Mouse (Mus musculus) CH12.LX (cell line): ENCODE results near the gene Cib2. TPM values are rescaled to one million over a fixed set of nuclear protein-coding genes. Genes with fewer than 3 reads are reported as not detected.
A peak's percentile ranks its signal among the peaks of the same experiment; 100 is the strongest.

Experiments used
- DNase-seq: peaks from one replicate; pipeline ENCODE4 v3.0.0-alpha.2; 2013; ENCODE audit errors: extremely low read depth
- H3K27ac ChIP-seq: 2 replicates; pipeline ENCODE4 v1.5.1; 2012; ENCODE audit warnings: low read depth, mild to moderate bottlenecking, control low read depth, moderate library complexity; ENCODE audit not compliant: insufficient read depth
- H3K27me3 ChIP-seq: replicated peaks from 2 replicates; pipeline ENCODE3; 2012; ENCODE audit warnings: inconsistent platforms
- H3K36me3 ChIP-seq, 2 experiments: replicated peaks in 1 of 2; 2 replicates each; pipeline versions ENCODE3 to v1.6.1; 2012; ENCODE audit warnings: inconsistent platforms in 1 of 2, low read length in 1 of 2, mild to moderate bottlenecking in 1 of 2, mixed read lengths in 1 of 2, moderate library complexity in 1 of 2; ENCODE audit not compliant: control insufficient read depth in 1 of 2, insufficient read depth in 1 of 2
- H3K4me1 ChIP-seq, 2 experiments: 2 replicates each; pipeline ENCODE4 v1.6.1; 2012; ENCODE audit warnings: inconsistent platforms in 1 of 2, moderate library complexity in 1 of 2; ENCODE audit not compliant: insufficient read depth in 2 of 2, control insufficient read depth in 1 of 2
- H3K4me2 ChIP-seq: 2 replicates; pipeline ENCODE4 v1.6.1; 2012; ENCODE audit warnings: low read depth, mild to moderate bottlenecking, control low read depth; ENCODE audit not compliant: poor library complexity, insufficient read depth, severe bottlenecking
- H3K4me3 ChIP-seq, 3 experiments: fragments of 150-350 bp in 1 of 3; sonication (generic) in 1 of 3; replicated peaks in 1 of 3; 2 replicates each; pipeline versions ENCODE3 to v1.5.1; 2011 to 2012; ENCODE audit warnings: low read depth in 2 of 3, low read length in 2 of 3, mild to moderate bottlenecking in 2 of 3, moderate library complexity in 2 of 3, control low read depth in 1 of 3, improper control_type of control experiment in 1 of 3, inconsistent platforms in 1 of 3, mixed read lengths in 1 of 3; ENCODE audit not compliant: poor library complexity in 1 of 3
- H3K79me2 ChIP-seq: replicated peaks from 2 replicates; pipeline ENCODE4 v1.6.1; 2012; ENCODE audit warnings: mild to moderate bottlenecking, moderate library complexity; ENCODE audit not compliant: control insufficient read depth, poor library complexity, insufficient read depth, severe bottlenecking; ENCODE audit errors: extremely low read depth
- H3K9ac ChIP-seq: 2 replicates; pipeline ENCODE4 v1.6.1; 2012; ENCODE audit warnings: low read depth, mild to moderate bottlenecking, control low read depth, moderate library complexity; ENCODE audit not compliant: insufficient read depth
- H3K9me3 ChIP-seq: replicated peaks from 2 replicates; pipeline ENCODE3; 2012; ENCODE audit warnings: low read length, inconsistent platforms, mixed read lengths
- BHLHE40 ChIP-seq: IDR thresholded peaks from 2 replicates; pipeline ENCODE4 v1.6.1; 2011; ENCODE audit warnings: mild to moderate bottlenecking, low read depth, low read length, improper control_type of control experiment
- CHD1 ChIP-seq: IDR thresholded peaks from 2 replicates; pipeline ENCODE4 v1.6.1; 2012; ENCODE audit warnings: low read depth, low read length, improper control_type of control experiment, inconsistent platforms
- CTCF ChIP-seq, 2 experiments: IDR thresholded peaks in 1 of 2; conservative IDR thresholded peaks in 1 of 2; 2 replicates each; pipeline ENCODE4 v1.5.1; 2011 to 2012; ENCODE audit warnings: low read depth in 2 of 2, low read length in 2 of 2, improper control_type of control experiment in 1 of 2, inconsistent platforms in 1 of 2, mild to moderate bottlenecking in 1 of 2, moderate library complexity in 1 of 2
- E2F4 ChIP-seq: IDR thresholded peaks from 2 replicates; pipeline ENCODE4 v1.6.1; 2011; ENCODE audit warnings: low read depth, low read length, improper control_type of control experiment; ENCODE audit not compliant: insufficient replicate concordance
- ELF1 ChIP-seq: IDR thresholded peaks from 2 replicates; pipeline ENCODE4 v1.6.1; 2014; ENCODE audit warnings: low read depth, mild to moderate bottlenecking, inconsistent platforms, low read length, improper control_type of control experiment
- EP300 ChIP-seq: IDR thresholded peaks from 2 replicates; pipeline ENCODE4 v1.6.1; 2011; ENCODE audit warnings: low read length, improper control_type of control experiment
- ETS1 ChIP-seq: conservative IDR thresholded peaks from 2 replicates; pipeline ENCODE4 v1.6.1; 2012; ENCODE audit warnings: low read depth, mild to moderate bottlenecking, inconsistent platforms, low read length, improper control_type of control experiment, moderate library complexity
- GABPA ChIP-seq: IDR thresholded peaks from 2 replicates; pipeline ENCODE4 v1.6.1; 2012; ENCODE audit warnings: low read depth, low read length, improper control_type of control experiment, inconsistent platforms; ENCODE audit not compliant: insufficient replicate concordance
- IRF4 ChIP-seq: IDR thresholded peaks from 2 replicates; pipeline ENCODE4 v1.6.1; 2014; ENCODE audit warnings: low read depth, mild to moderate bottlenecking, inconsistent platforms, low read length, improper control_type of control experiment
- JUN ChIP-seq: IDR thresholded peaks from 2 replicates; pipeline ENCODE4 v1.6.1; 2011; ENCODE audit warnings: low read depth, mild to moderate bottlenecking, low read length, improper control_type of control experiment, moderate library complexity; ENCODE audit not compliant: insufficient read depth
- MAFK ChIP-seq: IDR thresholded peaks from 2 replicates; pipeline ENCODE4 v1.6.1; 2011; ENCODE audit warnings: low read length, improper control_type of control experiment; ENCODE audit not compliant: insufficient replicate concordance
- MAZ ChIP-seq: IDR thresholded peaks from 2 replicates; pipeline ENCODE4 v1.6.1; 2012; ENCODE audit warnings: low read depth, mild to moderate bottlenecking, inconsistent platforms, low read length, improper control_type of control experiment, moderate library complexity
- MEF2A ChIP-seq: IDR thresholded peaks from 2 replicates; pipeline ENCODE4 v1.6.1; 2014; ENCODE audit warnings: low read depth, mild to moderate bottlenecking, inconsistent platforms, low read length, improper control_type of control experiment, borderline replicate concordance
- MXI1 ChIP-seq: IDR thresholded peaks from 2 replicates; pipeline ENCODE4 v1.6.1; 2011; ENCODE audit warnings: mild to moderate bottlenecking, low read depth, low read length, improper control_type of control experiment
- MYC ChIP-seq: IDR thresholded peaks from 2 replicates; pipeline ENCODE4 v1.6.1; 2011; ENCODE audit warnings: low read depth, mild to moderate bottlenecking, improper control_type of control experiment, low read length
- NELFE ChIP-seq: IDR thresholded peaks from 2 replicates; pipeline ENCODE4 v1.6.1; 2011; ENCODE audit warnings: low read depth, low read length, improper control_type of control experiment
- NRF1 ChIP-seq: IDR thresholded peaks from 2 replicates; pipeline ENCODE4 v1.6.1; 2014; ENCODE audit warnings: low read depth, mild to moderate bottlenecking, inconsistent platforms, low read length, improper control_type of control experiment, moderate library complexity
- PAX5 ChIP-seq: IDR thresholded peaks from 2 replicates; pipeline ENCODE4 v1.6.1; 2012; ENCODE audit warnings: low read length, inconsistent platforms, mixed read lengths
- POLR2AphosphoS2 ChIP-seq: IDR thresholded peaks from 2 replicates; pipeline ENCODE4 v1.6.1; 2011; ENCODE audit warnings: low read depth, low read length, improper control_type of control experiment
- RCOR1 ChIP-seq: conservative IDR thresholded peaks from 2 replicates; pipeline ENCODE4 v1.6.1; 2012; ENCODE audit warnings: low read depth, mild to moderate bottlenecking, inconsistent platforms, low read length, improper control_type of control experiment
- SIN3A ChIP-seq: IDR thresholded peaks from 2 replicates; pipeline ENCODE4 v1.6.1; 2012; ENCODE audit warnings: low read length, improper control_type of control experiment, inconsistent platforms
- SMC3 ChIP-seq: IDR thresholded peaks from 2 replicates; pipeline ENCODE4 v1.6.1; 2011; ENCODE audit warnings: low read depth, low read length, improper control_type of control experiment
- TCF12 ChIP-seq: IDR thresholded peaks from 2 replicates; pipeline ENCODE4 v1.6.1; 2014; ENCODE audit warnings: low read depth, mild to moderate bottlenecking, inconsistent platforms, low read length, improper control_type of control experiment
- ZC3H11A ChIP-seq: IDR thresholded peaks from 2 replicates; pipeline ENCODE4 v1.6.1; 2012; ENCODE audit warnings: low read depth, mild to moderate bottlenecking, inconsistent platforms, low read length, improper control_type of control experiment
- ZMIZ1 ChIP-seq: IDR thresholded peaks from 2 replicates; pipeline ENCODE4 v1.6.1; 2012; ENCODE audit warnings: low read depth, mild to moderate bottlenecking, inconsistent platforms, low read length, improper control_type of control experiment
- ZNF384 ChIP-seq: IDR thresholded peaks from 2 replicates; pipeline ENCODE4 v1.6.1; 2012; ENCODE audit warnings: low read depth, low read length, improper control_type of control experiment, inconsistent platforms
- dilution Hi-C: fragments of 300-500 bp; cut with MboI; formaldehyde crosslinking; loops from 2 replicates; pipeline ENCODE4 v1.14.3; 2020; ENCODE audit warnings: low sequenced_read_pairs; ENCODE audit not compliant: extremely low pct_unique_long_range_greater_than_20kb, extremely low pct_ligation_motif_present
- in situ Hi-C: fragments of 300-500 bp; cut with MboI; formaldehyde crosslinking; loops from 3 replicates; pipeline ENCODE4 v1.14.3; 2019; ENCODE audit warnings: low sequenced_read_pairs, low pct_ligation_motif_present, low pct_unique_long_range_greater_than_20kb, mixed read lengths
- polyA plus RNA-seq: library from polyadenylated mRNA; unstranded; fragments of >175 nt; gene quantifications from 2 replicates; pipeline ENCODE4 v1.2.1, GENCODE M21; 2012; ENCODE audit warnings: low read depth; ENCODE audit not compliant: insufficient read length
- total RNA-seq, 2 experiments: library from RNA; depleted of rRNA; stranded (reverse); fragments of 300-350 nt in 1 of 2; fragments of >200 nt in 1 of 2; gene quantifications; 2 replicates each; pipeline ENCODE4 v1.2.3; 2012 to 2014

The Cib2 gene
- total and polyA plus RNA-seq, 3 experiments, result 2.1 to 3.5 (median 3.4) TPM

DNA sequence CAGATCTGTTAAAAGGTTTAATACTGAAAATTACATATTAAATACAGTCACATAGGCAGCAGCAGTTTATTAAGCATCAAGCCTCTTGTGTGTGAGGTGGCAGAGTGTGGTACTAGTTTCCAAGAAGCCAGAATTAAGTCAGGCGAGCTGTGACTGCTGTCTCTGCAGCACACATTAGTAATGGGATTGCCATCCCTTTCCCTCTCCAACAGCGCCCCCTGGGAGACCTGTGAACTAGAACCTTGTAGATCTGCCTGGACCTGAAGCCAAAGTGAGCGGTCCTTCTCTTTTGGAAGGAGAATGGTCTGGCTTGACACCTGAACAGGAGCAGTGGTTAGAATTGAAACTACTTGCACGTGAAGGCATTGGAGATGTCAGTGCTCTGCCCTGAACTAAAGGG lies 44.9 kb upstream of the Cib2 start (continued):
- TF ChIP-seq CHD1 (no peak), NRF1 (no peak), PAX5 (no peak), JUN (no peak), ZMIZ1 (no peak), POLR2AphosphoS2 (peak; percentile 44; the same call in 1 of the 2 replicates), MYC (no peak), ZC3H11A (peak; percentile 46), IRF4 (0 out of 2 replicates have a peak, but pooled peaks have one; percentile 8), MAFK (no peak), MAZ (no peak)
- TF ChIP-seq, all 38 proteins: peak for 9

GRCm38 (mm10) chr9:54604131-54604654 lies 44.2 kb upstream of the Cib2 start:
- peak; percentile 64 for TF ChIP-seq BHLHE40
- no peak for TF ChIP-seq RCOR1
- TF ChIP-seq ELF1, result no peak
- no peak for TF ChIP-seq E2F4
- no peak for TF ChIP-seq GABPA
- TF ChIP-seq SMC3, result no peak
- TF ChIP-seq CTCF (conservative IDR thresholded peaks at IDR 0.05 in 1 of 2, IDR thresholded peaks at IDR 0.05 in 1 of 2; ENCODE audit: low read depth in 2 of 2, low read length in 2 of 2), result no peak
- no peak for TF ChIP-seq NELFE
- peak; percentile 66; the same call in 1 of the 2 replicates for TF ChIP-seq TCF12
- TF ChIP-seq EP300, result peak; percentile 66
- TF ChIP-seq PAX5, result no peak
- peak; percentile 41; the same call in 1 of the 2 replicates for TF ChIP-seq MXI1
- peak; percentile 53 for TF ChIP-seq ETS1
- TF ChIP-seq SIN3A, result peak; percentile 61; the same call in 1 of the 2 replicates
- TF ChIP-seq MEF2A, result peak; percentile 69; the same call in 1 of the 2 replicates
- peak; percentile 75; the same call in 1 of the 2 replicates for TF ChIP-seq POLR2AphosphoS2
- TF ChIP-seq ZNF384, result peak; percentile 91

More at GRCm38 (mm10) chr9:54604131-54604654, 44.2 kb upstream of the Cib2 start:
- H3K9ac ChIP-seq, result no peak overlapping the region
- peak overlapping the region; percentile 85 for H3K27ac ChIP-seq
- peaks cover 15 to 52% of the 10 kb centered on the region in 2 experiments for H3K4me1 ChIP-seq
- no peaks in the 10 kb centered on the region for H3K9me3 ChIP-seq
- in situ Hi-C loops, result loop anchor here (5.0 to 10.0 kb wide), 2 partner anchors 52 to 159 kb away; no protein-coding TSS in a partner anchor
- H3K4me2 ChIP-seq, result no peak overlapping the region
- dilution Hi-C loops, result no loop called here
- H3K27me3 ChIP-seq, result no peaks in the 10 kb centered on the region
- peaks cover 49 to 90% of the 10 kb centered on the region in 2 experiments for H3K36me3 ChIP-seq
- H3K79me2 ChIP-seq, result no peaks in the 10 kb centered on the region; the same call in 1 of the 2 replicates
- peak; percentile 73 for DNase-seq
- peak overlapping the region in 1 of 3 experiments; percentile 7 for H3K4me3 ChIP-seq
